Mouse (Mus musculus) cortical plate, adult 2 months (tissue): ENCODE results near the gene Nmnat2. TPM values are rescaled to one million over a fixed set of nuclear protein-coding genes. Genes with fewer than 3 reads are reported as not detected.

Source experiments
- H3K27ac ChIP-seq: fragments of 200-500 bp; 2 replicates; pipeline ENCODE4 v1.5.1; 2012; ENCODE audit warnings: low read length, control low read depth, inconsistent platforms; ENCODE audit not compliant: insufficient read depth
- H3K4me1 ChIP-seq: fragments of 200-500 bp; 2 replicates; pipeline ENCODE4 v1.6.1; 2011; ENCODE audit warnings: low read length; ENCODE audit not compliant: control insufficient read depth, insufficient read depth
- H3K4me3 ChIP-seq: fragments of 200-500 bp; 2 replicates; pipeline ENCODE4 v1.5.1; 2011; ENCODE audit warnings: mild to moderate bottlenecking, low read length, control low read depth; ENCODE audit not compliant: insufficient read depth
- CTCF ChIP-seq: fragments of 200-500 bp; IDR thresholded peaks from 2 replicates; pipeline ENCODE4 v1.5.1; 2011; ENCODE audit warnings: mild to moderate bottlenecking, control low read depth, low read length; ENCODE audit not compliant: insufficient read depth; ENCODE audit errors: extremely low read depth
- POLR2A ChIP-seq: fragments of 200-500 bp; IDR thresholded peaks from 2 replicates; pipeline ENCODE4 v1.6.1; 2011; ENCODE audit warnings: mild to moderate bottlenecking, low read length, control low read depth; ENCODE audit not compliant: insufficient read depth; ENCODE audit errors: extremely low read depth
- polyA plus RNA-seq: library from polyadenylated mRNA; depleted of rRNA; stranded (reverse); fragments of >200 nt; gene quantifications from 2 replicates; pipeline ENCODE4 v1.2.3, GENCODE M21; 2012

Gene Nmnat2
- polyA plus RNA-seq, 1 experiment = 84.2 TPM

- no peak overlapping the region for H3K27ac ChIP-seq
- TF ChIP-seq CTCF = no peak
- no peak for TF ChIP-seq POLR2A
- H3K4me1 ChIP-seq = 0 out of 2 replicates have a peak, but pooled peaks cover 2% of the 10 kb centered on the region
- H3K4me3 ChIP-seq = no peak overlapping the region
Measured at GRCm38 (mm10) chr1:153085198-153085597, 130.4 kb downstream of the Nmnat2 start.

- Histone ChIP-seq H3K4me1 (0 out of 2 replicates have a peak, but pooled peaks cover 2% of the 10 kb centered on the region), H3K4me3 (no peak overlapping the region), H3K27ac (no peak overlapping the region)
- TF ChIP-seq CTCF = no peak
- no peak for TF ChIP-seq POLR2A
Measured at GRCm38 (mm10) chr1:153087771-153088170, 133.0 kb downstream of the Nmnat2 start.

- TF ChIP-seq CTCF = no peak
- TF ChIP-seq POLR2A = no peak
- H3K27ac ChIP-seq = no peak overlapping the region
Measured at GRCm38 (mm10) chr1:153090081-153090480, 135.3 kb downstream of the Nmnat2 start.

GRCm38 (mm10) chr1:153090807-153091206 is 136.0 kb downstream of the Nmnat2 start:
- no peak overlapping the region for H3K4me3 ChIP-seq
- no peak overlapping the region for H3K27ac ChIP-seq
- H3K4me1 ChIP-seq = no peaks in the 10 kb centered on the region
- TF ChIP-seq CTCF = no peak

More at GRCm38 (mm10) chr1:153090081-153090480, 135.3 kb downstream of the Nmnat2 start:
- H3K4me1 ChIP-seq = no peaks in the 10 kb centered on the region
- no peak overlapping the region for H3K4me3 ChIP-seq

- H3K27ac ChIP-seq = no peak overlapping the region
- TF ChIP-seq POLR2A (no peak), CTCF (no peak)
- no peak overlapping the region for H3K4me3 ChIP-seq
- H3K4me1 ChIP-seq = no peaks in the 10 kb centered on the region
Measured at GRCm38 (mm10) chr1:153091438-153092236, 136.8 kb downstream of the Nmnat2 start.

- no peak overlapping the region for H3K27ac ChIP-seq
- H3K4me1 ChIP-seq = no peaks in the 10 kb centered on the region
- no peak overlapping the region for H3K4me3 ChIP-seq
- TF ChIP-seq POLR2A (no peak), CTCF (peak; percentile 66)
Measured at GRCm38 (mm10) chr1:153092237-153092975, 137.6 kb downstream of the Nmnat2 start.

- no peak overlapping the region for H3K4me3 ChIP-seq
- H3K4me1 ChIP-seq = no peaks in the 10 kb centered on the region
- H3K27ac ChIP-seq = no peak overlapping the region
- TF ChIP-seq CTCF (no peak), POLR2A (no peak)
Measured at GRCm38 (mm10) chr1:153093172-153093571, 138.4 kb downstream of the Nmnat2 start.

- H3K4me3 ChIP-seq = no peak overlapping the region
- TF ChIP-seq CTCF (no peak), POLR2A (no peak)
- no peaks in the 10 kb centered on the region for H3K4me1 ChIP-seq
- H3K27ac ChIP-seq = no peak overlapping the region
Measured at GRCm38 (mm10) chr1:153093581-153093980, 138.8 kb downstream of the Nmnat2 start.

- Histone ChIP-seq H3K4me1 (no peaks in the 10 kb centered on the region), H3K4me3 (no peak overlapping the region), H3K27ac (no peak overlapping the region)
- TF ChIP-seq CTCF (no peak), POLR2A (no peak)
Measured at GRCm38 (mm10) chr1:153094226-153095076, 139.7 kb downstream of the Nmnat2 start.

GRCm38 (mm10) chr1:153095328-153095727 is 140.5 kb downstream of the Nmnat2 start:
- no peak for TF ChIP-seq POLR2A
- TF ChIP-seq CTCF = no peak
- H3K4me3 ChIP-seq = no peak overlapping the region
- no peaks in the 10 kb centered on the region for H3K4me1 ChIP-seq
- H3K27ac ChIP-seq = no peak overlapping the region
